Mouse (Mus musculus) forelimb bud, embryonic 11.5 days (tissue): ENCODE results near the gene Ifna16.

Experiments used
- DNase-seq: peaks from one replicate; pipeline ENCODE4 v3.0.0-alpha.2; 2012; ENCODE audit warnings: low read depth, low spot score

Gene Ifna16

GRCm38 (mm10) chr4:88642526-88642925 is 34.2 kb downstream of the Ifna16 start:
- peak; percentile 39 for DNase-seq

GRCm38 (mm10) chr4:88641077-88641831 is 35.5 kb downstream of the Ifna16 start:
- peak; percentile 100 for DNase-seq

GRCm38 (mm10) chr4:88640704-88641076 is 36.0 kb downstream of the Ifna16 start:
- no peak for DNase-seq

- no peak for DNase-seq
These were observed 42.4 kb downstream of the Ifna16 start, which contains the start of gene C87499 for GRCm38 (mm10) chr4:88634311-88634710. TSS of gene C87499 (minus strand) at chr4:88634411.
